Mouse (Mus musculus) erythroblast, embryonic 14.5 days (primary cell): ENCODE measurements at regions not wholly inside any gene's neighbourhood (a gene's known extent, or its start where the extent isn't known, plus 50 kb on each side); places are given as distances from the start of the nearest gene placed in this dataset.

Experiments used
- GATA1 ChIP-seq: IDR thresholded peaks from 2 replicates; pipeline ENCODE4 v1.6.1; 2012; ENCODE audit warnings: low read length, inconsistent platforms, mixed read lengths
- TAL1 ChIP-seq: IDR thresholded peaks from 3 replicates; pipeline ENCODE4 v1.6.1; 2012; ENCODE audit warnings: low read length, inconsistent platforms, mixed read lengths

DNA sequence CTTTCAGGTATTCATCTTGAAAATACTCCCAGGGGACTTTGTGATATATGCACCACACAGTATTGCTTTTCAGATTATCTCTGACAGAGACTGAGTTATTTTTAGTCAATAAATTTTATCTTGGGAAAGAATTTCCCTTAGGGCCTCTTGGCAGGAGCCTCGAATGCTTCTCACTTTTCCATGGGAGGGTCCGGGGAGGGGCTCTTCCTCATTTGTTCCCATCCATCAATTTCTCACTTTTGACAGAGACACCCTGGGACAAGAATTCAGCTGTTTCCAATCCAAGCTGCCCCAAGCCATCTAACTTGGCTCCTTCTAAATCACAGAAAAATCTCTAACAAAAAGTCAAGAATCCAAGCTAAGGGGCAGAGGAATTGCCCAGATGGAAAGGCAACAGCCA is 481.9 kb upstream of the Mctp2 start:
- TF ChIP-seq GATA1: no peak
- TF ChIP-seq TAL1: no peak
